Mouse (Mus musculus): ENCODE measurements around the gene Nek6. TPM values are rescaled to one million over a fixed set of nuclear protein-coding genes. Genes with fewer than 3 reads are reported as not detected.
A peak's percentile ranks its signal among the peaks of the same experiment; 100 is the strongest.

Gene Nek6
- 1 to 10 TPM; 2.3 to 5.0 (median 2.7) TPM for total RNA-seq (2022)

- no peak for DNase-seq (ENCODE audit: low spot score)
Observed at GRCm38 (mm10) chr2:38511487-38512307, at the start of gene Nek6. Nek6 (plus strand) TSS chr2:38511643.

- DNase-seq (ENCODE audit: low spot score): no peak
Observed at GRCm38 (mm10) chr2:38462323-38462722, 49.1 kb upstream of the Nek6 start.

DNA sequence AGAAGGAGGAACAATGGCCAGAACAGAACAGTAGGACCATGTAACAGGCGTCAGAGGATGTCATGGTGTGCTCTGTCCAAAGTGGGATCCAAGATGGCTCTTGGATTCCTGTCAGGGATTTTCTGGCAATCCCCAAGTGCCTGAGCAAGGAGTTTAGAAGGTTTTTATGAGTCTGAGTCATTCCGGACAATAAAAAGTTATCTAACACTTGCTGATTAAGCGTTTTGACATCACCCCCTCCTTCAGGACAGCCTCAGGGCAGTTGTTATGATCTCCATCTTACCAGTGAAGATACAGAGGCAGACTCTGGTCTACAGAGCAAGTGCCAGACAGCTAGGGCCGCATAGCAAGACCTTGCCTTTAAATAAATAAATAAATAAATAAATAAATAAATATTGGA, 42.6 kb upstream of the Nek6 start:
- no peak for DNase-seq (ENCODE audit: low spot score)

- no peak for DNase-seq (ENCODE audit: low spot score)
Observed at GRCm38 (mm10) chr2:38471745-38472144, 39.7 kb upstream of the Nek6 start.

GRCm38 (mm10) chr2:38472829-38473228, 38.6 kb upstream of the Nek6 start:
- no peak for DNase-seq (ENCODE audit: low spot score)

DNA sequence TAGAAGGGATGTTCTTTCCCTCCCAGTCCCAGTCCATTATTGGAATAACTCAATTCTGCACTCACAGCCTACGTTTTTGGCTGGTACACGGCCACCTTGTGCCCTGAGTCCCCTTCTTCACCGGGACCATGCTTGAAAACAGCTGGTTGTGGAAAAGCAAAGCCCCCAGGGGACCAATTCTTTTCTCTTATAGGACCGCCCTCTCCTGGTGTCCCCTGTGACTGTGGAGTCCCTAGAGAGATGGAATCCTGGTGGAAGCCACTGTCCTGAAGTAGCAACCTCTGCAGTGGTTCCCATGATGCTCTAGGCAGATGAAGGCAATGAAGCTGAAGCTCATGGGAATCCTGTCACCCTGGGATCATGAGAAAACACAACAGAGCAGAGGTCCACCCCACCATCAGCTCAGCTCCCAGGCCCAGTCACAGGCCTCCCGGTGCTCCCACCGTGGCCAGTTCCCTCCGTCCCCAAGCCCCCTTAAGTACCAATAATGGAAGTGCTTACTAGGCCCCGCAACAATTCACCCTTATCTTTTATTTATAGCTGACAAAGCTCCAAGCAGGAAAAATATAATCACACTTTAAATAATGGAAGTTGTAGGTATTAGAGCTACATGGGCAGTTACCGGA, 34.5 kb upstream of the Nek6 start:
- peak; percentile 32 for DNase-seq (ENCODE audit: low spot score)

GRCm38 (mm10) chr2:38477497-38477873, 34.0 kb upstream of the Nek6 start:
- no peak for DNase-seq (ENCODE audit: low spot score)

DNA sequence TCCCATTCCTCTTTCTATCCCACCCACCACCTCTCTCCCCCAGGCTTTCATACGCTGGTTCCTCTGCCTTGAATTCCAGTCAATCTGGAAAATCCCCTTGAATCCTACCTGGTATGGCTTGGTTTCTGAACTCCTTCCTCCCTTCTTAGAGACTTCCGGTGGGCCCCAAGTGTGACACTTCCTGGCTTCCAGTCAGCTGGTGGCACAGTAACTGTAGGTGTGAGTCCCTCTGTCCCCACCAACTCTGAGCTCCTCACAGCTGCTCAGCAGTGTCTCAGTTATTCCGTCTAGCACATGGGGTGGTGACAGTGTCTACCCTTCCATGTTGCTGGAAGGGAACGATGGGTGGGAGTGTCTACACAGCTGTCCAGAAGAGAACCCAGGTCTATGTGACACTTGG, 32.8 kb upstream of the Nek6 start:
- DNase-seq (ENCODE audit: low spot score): no peak

- no peak for DNase-seq (ENCODE audit: low spot score)
Observed at GRCm38 (mm10) chr2:38479541-38479940, 31.9 kb upstream of the Nek6 start.

GRCm38 (mm10) chr2:38481166-38481778, 30.2 kb upstream of the Nek6 start:
- peak; percentile 45 for DNase-seq (ENCODE audit: low spot score)

- DNase-seq (ENCODE audit: low spot score): no peak
Observed at GRCm38 (mm10) chr2:38482122-38482521, 29.3 kb upstream of the Nek6 start.

DNA sequence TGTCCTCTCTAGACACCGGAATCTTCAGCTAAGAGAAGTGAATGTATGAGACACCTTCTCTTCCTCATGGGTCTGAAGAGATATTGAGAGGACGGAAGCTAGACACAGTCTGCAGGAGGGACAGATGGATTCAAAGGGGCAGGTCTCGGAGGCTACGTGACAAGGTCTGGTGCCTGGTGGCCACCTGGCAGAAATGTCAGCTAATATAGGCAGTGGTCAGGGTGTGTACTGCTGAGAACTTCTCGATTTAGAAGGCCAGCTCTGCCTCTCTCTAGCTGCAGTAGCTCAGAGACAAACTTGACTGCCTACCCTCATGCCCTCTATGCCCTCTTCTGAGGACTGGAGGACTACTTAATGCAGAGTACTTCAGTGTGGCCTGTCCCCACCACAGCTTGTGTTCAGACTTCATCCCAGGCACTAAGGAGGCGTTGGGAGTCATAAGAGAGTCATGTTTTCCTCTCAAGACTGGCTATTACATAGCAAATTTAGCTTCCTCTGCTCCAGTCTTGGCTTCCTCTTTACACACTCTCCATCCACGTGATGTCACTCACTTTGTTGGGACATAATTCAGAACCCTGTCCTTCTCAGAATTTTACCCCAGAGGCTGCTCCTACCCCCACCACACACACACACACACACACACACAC, 28.3 kb upstream of the Nek6 start:
- peak; percentile 16 for DNase-seq (ENCODE audit: low spot score)

GRCm38 (mm10) chr2:38484556-38484955, 26.9 kb upstream of the Nek6 start:
- DNase-seq (ENCODE audit: low spot score): peak; percentile 41

DNA sequence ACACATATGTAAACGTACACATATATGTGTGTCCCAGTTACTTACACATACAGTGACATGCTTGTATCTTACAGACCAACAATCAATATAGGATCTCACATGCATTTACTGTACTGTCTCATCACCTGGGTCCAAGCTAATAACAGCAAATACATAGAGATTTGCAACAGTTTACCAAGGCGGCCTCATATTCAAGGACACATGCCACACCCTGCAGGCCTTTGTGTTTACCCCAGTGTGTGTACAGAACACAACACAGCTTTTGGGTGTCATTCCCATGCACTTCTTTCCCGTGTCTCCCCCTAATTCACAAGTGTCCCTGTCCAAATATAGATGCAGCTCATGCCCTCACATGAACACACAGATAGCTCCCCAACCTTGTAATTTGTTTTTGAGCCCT, 26.0 kb upstream of the Nek6 start:
- no peak for DNase-seq (ENCODE audit: low spot score)

- peak; percentile 85 for DNase-seq (ENCODE audit: low spot score)
Observed at GRCm38 (mm10) chr2:38485957-38486931, 25.2 kb upstream of the Nek6 start.

DNA sequence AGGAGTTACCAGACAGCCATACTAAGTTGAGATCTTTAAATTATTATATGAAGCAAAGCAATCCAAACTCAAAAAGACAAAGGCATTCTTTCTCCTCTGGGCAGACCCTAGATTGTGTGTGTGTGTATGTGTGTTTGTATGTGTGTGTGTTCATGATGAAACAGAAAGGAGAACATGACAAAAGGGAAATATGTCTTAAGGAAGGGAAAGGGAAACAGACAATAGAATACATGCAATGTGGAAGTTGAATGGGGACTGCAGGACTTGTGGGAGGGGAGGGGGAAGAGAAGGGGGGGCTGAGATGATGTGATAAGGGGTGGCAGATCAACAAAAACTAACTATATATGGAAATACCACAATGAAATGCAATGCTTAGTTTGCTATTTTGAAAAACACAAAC, 13.8 kb upstream of the Nek6 start:
- no peak for DNase-seq (ENCODE audit: low spot score)

DNA sequence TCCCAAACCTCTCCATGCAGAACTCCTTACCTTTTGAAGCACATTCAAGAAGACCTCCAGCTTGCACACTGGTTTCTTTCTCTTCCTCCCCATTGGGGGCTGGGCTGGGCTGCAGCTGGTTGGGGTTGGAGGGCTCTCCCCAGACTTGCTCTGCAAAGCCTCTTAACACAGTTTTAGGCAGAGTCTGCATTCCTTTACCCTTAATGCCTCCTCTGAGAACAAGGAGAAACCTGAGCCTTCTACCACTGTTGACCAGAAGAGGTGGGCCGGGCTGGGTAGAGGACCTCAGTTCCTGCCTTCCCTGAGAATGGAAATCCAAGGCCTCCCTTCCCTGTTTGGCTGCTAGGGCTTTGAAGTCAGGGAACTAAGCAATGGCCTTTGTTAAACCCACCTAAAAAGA, 9.8 kb upstream of the Nek6 start:
- no peak for DNase-seq (ENCODE audit: low spot score)

DNA sequence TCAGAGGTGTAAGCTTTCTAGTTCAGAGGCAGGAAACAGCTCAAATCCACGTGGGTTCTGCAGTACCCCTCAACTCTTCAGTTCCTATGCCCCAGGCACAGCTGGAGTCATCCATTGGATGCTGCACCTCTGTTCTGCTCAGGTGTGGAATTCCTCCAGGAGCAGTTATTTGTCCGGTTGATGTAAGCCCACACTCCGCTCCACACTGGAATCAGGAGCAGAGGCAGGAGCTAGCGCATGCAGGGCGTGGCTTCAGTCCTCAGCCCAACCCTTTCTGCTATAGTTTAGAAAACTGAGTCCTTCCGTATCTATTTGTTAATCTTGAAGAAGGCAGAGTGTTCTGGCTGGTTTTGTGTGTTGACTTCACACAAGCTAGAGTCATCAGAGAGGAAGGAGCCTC, 9.3 kb upstream of the Nek6 start:
- DNase-seq (ENCODE audit: low spot score): no peak

GRCm38 (mm10) chr2:38502747-38503146, 8.7 kb upstream of the Nek6 start:
- no peak for DNase-seq (ENCODE audit: low spot score)

DNA sequence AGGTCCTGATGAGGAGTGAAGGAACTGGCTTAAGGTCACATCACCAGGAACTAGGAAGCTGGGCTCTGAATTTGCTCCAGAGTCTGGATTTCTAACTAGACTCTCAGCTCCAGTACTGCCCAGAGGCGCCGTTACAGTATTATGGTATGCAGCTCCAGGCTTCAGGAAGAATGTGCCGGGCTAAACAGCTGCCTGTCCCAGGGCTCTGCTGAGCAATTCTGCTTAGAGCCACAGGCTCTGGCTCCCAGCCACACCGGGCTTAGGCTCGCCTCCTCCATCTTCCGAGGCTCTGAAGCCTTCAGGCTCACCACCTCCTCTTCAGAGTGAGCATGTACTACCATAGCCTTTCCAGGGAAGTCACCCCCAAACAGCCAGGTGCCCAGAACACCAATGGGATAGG, 7.1 kb upstream of the Nek6 start:
- DNase-seq (ENCODE audit: low spot score): no peak

GRCm38 (mm10) chr2:38507181-38507580, 4.3 kb upstream of the Nek6 start:
- DNase-seq (ENCODE audit: low spot score): no peak

All from heart, adult 8-10 months (tissue).